In genomic region chr1:189688388-189688750, GRCm38 (mm10) we compare ENCODE assay signal across 8 mouse cellular contexts. TPM values are rescaled to one million over a fixed set of nuclear protein-coding genes. Genes with fewer than 3 reads are reported as not detected.
DNase-seq lines count a peak whose midpoint lies in the region; ATAC-seq and TF ChIP-seq lines count a peak whose summit lies in the region.

No protein-coding gene starts in this region.

- peak overlapping the region; percentile 36 for H3K9ac ChIP-seq in lung, embryonic 14.5 days
- 0 out of 2 replicates have a peak overlapping the region, but pooled peaks have one; percentile 12 for H3K9ac ChIP-seq in embryonic facial prominence, embryonic 15.5 days
- H3K9ac ChIP-seq in intestine, embryonic 16.5 days (ENCODE audit: low read depth, low read length), result peak overlapping the region; percentile 54
- peak overlapping the region; percentile 44 for H3K9ac ChIP-seq in neural tube, embryonic 13.5 days

- peaks cover 21% of the 10 kb centered on the region for H3K36me3 ChIP-seq in lung, embryonic 14.5 days (ENCODE audit: insufficient read depth)
- peaks cover 16% of the 10 kb centered on the region for H3K36me3 ChIP-seq in embryonic facial prominence, embryonic 15.5 days
- H3K36me3 ChIP-seq in intestine, embryonic 16.5 days (ENCODE audit: control insufficient read depth, insufficient read depth, low read length), result no peaks in the 10 kb centered on the region; the same call in 1 of the 2 replicates
- 0 out of 2 replicates have a peak, but pooled peaks cover 7% of the 10 kb centered on the region for H3K36me3 ChIP-seq in neural tube, embryonic 13.5 days

- H3K4me3 ChIP-seq in lung, embryonic 14.5 days (ENCODE audit: low read depth, low read length), result peak overlapping the region; percentile 92
- H3K4me3 ChIP-seq in embryonic facial prominence, embryonic 15.5 days (replicated peaks), result peak overlapping the region; percentile 75
- H3K4me3 ChIP-seq in intestine, embryonic 16.5 days (ENCODE audit: low read length), result peak overlapping the region; percentile 92
- peak overlapping the region; percentile 51 for H3K4me3 ChIP-seq in neural tube, embryonic 13.5 days

- intact Hi-C loops in gastrocnemius, postnatal 36 days (cut with DNase I), result no loop called here

- H3K9me3 ChIP-seq in lung, embryonic 14.5 days (ENCODE audit: low read depth, low read length), result no peaks in the 10 kb centered on the region
- H3K9me3 ChIP-seq in embryonic facial prominence, embryonic 15.5 days (replicated peaks), result no peaks in the 10 kb centered on the region
- no peaks in the 10 kb centered on the region for H3K9me3 ChIP-seq in intestine, embryonic 16.5 days (ENCODE audit: control insufficient read depth, low read length)
- H3K9me3 ChIP-seq in neural tube, embryonic 13.5 days, result no peaks in the 10 kb centered on the region

- H3K27ac ChIP-seq in lung, embryonic 14.5 days (ENCODE audit: low read depth), result no peak overlapping the region
- H3K27ac ChIP-seq in embryonic facial prominence, embryonic 15.5 days (replicated peaks), result no peak overlapping the region
- no peak overlapping the region for H3K27ac ChIP-seq in intestine, embryonic 16.5 days (ENCODE audit: low read length)
- no peak overlapping the region for H3K27ac ChIP-seq in neural tube, embryonic 13.5 days (replicated peaks)

- DNase-seq in lung, embryonic 14.5 days, result no peak
- DNase-seq in lung, postnatal 14 days, result no peak
- no peak for DNase-seq in gastrocnemius, postnatal 36 days
- DNase-seq in kidney, adult 8-10 months, result no peak
- DNase-seq in thymus, postnatal 14 days, result no peak

- no peak; the same call in 1 of the 2 replicates for ATAC-seq in lung, embryonic 14.5 days (ENCODE audit: insufficient read depth)
- no peak; the same call in 1 of the 2 replicates for ATAC-seq in embryonic facial prominence, embryonic 15.5 days (ENCODE audit: insufficient number of reproducible peaks, low FRiP score, low TSS enrichment, low read depth)
- ATAC-seq in intestine, embryonic 16.5 days, result peak; percentile 0; the same call in 1 of the 2 replicates
- ATAC-seq in neural tube, embryonic 13.5 days (ENCODE audit: low read depth), result no peak; the same call in 1 of the 2 replicates

- 0 out of 2 replicates have a peak, but pooled peaks cover 4% of the 10 kb centered on the region for H3K4me1 ChIP-seq in lung, embryonic 14.5 days (ENCODE audit: insufficient read depth)
- H3K4me1 ChIP-seq in embryonic facial prominence, embryonic 15.5 days, result peaks cover 24% of the 10 kb centered on the region
- peaks cover 12% of the 10 kb centered on the region; the same call in 1 of the 2 replicates for H3K4me1 ChIP-seq in intestine, embryonic 16.5 days (ENCODE audit: control insufficient read depth, insufficient read depth, low read length)
- H3K4me1 ChIP-seq in neural tube, embryonic 13.5 days (replicated peaks), result peaks cover 39% of the 10 kb centered on the region

- H3K4me2 ChIP-seq in lung, embryonic 14.5 days, result peak overlapping the region; percentile 91
- H3K4me2 ChIP-seq in embryonic facial prominence, embryonic 15.5 days (replicated peaks), result peak overlapping the region; percentile 93
- H3K4me2 ChIP-seq in intestine, embryonic 16.5 days (ENCODE audit: low read depth, low read length), result peak overlapping the region; percentile 61
- peak overlapping the region; percentile 73 for H3K4me2 ChIP-seq in neural tube, embryonic 13.5 days

- WGBS in lung, embryonic 14.5 days, result under 1% methylated on average over 15 of the region's 15 CpGs
- WGBS in embryonic facial prominence, embryonic 15.5 days, result under 1% methylated on average over 15 of the region's 15 CpGs
- WGBS in intestine, embryonic 16.5 days, result 0% methylated on average over 15 of the region's 15 CpGs
- WGBS in neural tube, embryonic 13.5 days, result 4% methylated on average over 15 of the region's 15 CpGs

- TF ChIP-seq CTCF in lung, embryonic 14.5 days (IDR thresholded peaks at IDR 0.05; ENCODE audit: low read depth), result no peak

- no peaks in the 10 kb centered on the region for H3K27me3 ChIP-seq in lung, embryonic 14.5 days (ENCODE audit: insufficient read depth, low read length)
- H3K27me3 ChIP-seq in embryonic facial prominence, embryonic 15.5 days, result no peaks in the 10 kb centered on the region
- no peaks in the 10 kb centered on the region for H3K27me3 ChIP-seq in intestine, embryonic 16.5 days (replicated peaks; ENCODE audit: control insufficient read depth, insufficient read depth, low read length)
- H3K27me3 ChIP-seq in neural tube, embryonic 13.5 days, result no peaks in the 10 kb centered on the region

RNA-seq across cellular contexts. Expression of gene Cenpf, which starts 0.5 kb away (rescaled TPM):
- 91.1 and 103 TPM in 2 replicates for polyA plus RNA-seq in lung, embryonic 14.5 days (2014; fragmentation: Nextera tagmentation; extraction: Ambion mirVana)
- polyA plus RNA-seq in embryonic facial prominence, embryonic 15.5 days (2015; fragmentation: Nextera tagmentation; extraction: Ambion mirVana), result 64.0 and 66.9 TPM in 2 replicates
- polyA plus RNA-seq in intestine, embryonic 16.5 days (2015; fragmentation: Nextera tagmentation; extraction: Ambion mirVana), result 45.1 and 54.7 TPM in 2 replicates
- 18.1 and 27.6 TPM in 2 replicates for polyA plus RNA-seq in neural tube, embryonic 13.5 days (2015; fragmentation: Nextera tagmentation; extraction: Ambion mirVana)
- total RNA-seq in gastrocnemius, postnatal 36 days (2021), result under 1 TPM; 0.79 to 0.81 TPM

RNA-seq across cellular contexts. Expression of gene Ptpn14, which starts 39.7 kb away (rescaled TPM):
- 10.3 and 11.6 TPM in 2 replicates for polyA plus RNA-seq in lung, embryonic 14.5 days (2014; fragmentation: Nextera tagmentation; extraction: Ambion mirVana)
- 10.7 and 10.8 TPM in 2 replicates for polyA plus RNA-seq in embryonic facial prominence, embryonic 15.5 days (2015; fragmentation: Nextera tagmentation; extraction: Ambion mirVana)
- 4.0 and 4.2 TPM in 2 replicates for polyA plus RNA-seq in intestine, embryonic 16.5 days (2015; fragmentation: Nextera tagmentation; extraction: Ambion mirVana)
- 1.8 and 1.9 TPM in 2 replicates for polyA plus RNA-seq in neural tube, embryonic 13.5 days (2015; fragmentation: Nextera tagmentation; extraction: Ambion mirVana)
- total RNA-seq in gastrocnemius, postnatal 36 days (2021), result 10 to 100 TPM in 1 of 2 experiments, 1 to 10 TPM in 1; 9.7 to 13.0 TPM
